Mouse (Mus musculus) liver, embryonic 15.5 days (tissue): Measurements from ENCODE around the gene Fxyd6. TPM values are rescaled to one million over a fixed set of nuclear protein-coding genes. Genes with fewer than 3 reads are reported as not detected.

Experiments
- ATAC-seq: fragments of 200-750 bp; cut with Nextera tagmentation; 2 replicates; pipeline ENCODE4 v1.8.0; 2017; ENCODE audit warnings: moderate number of reproducible peaks, mild to moderate bottlenecking, moderate library complexity; ENCODE audit not compliant: insufficient read depth
- H3K27ac ChIP-seq: fragments of 300-500 bp; sonication (generic); replicated peaks from 2 replicates; pipeline ENCODE4 v1.5.1; 2015; ENCODE audit warnings: mild to moderate bottlenecking, inconsistent platforms
- H3K27me3 ChIP-seq: fragments of 300-500 bp; sonication (generic); 2 replicates; pipeline ENCODE4 v1.6.1; 2015; ENCODE audit warnings: mild to moderate bottlenecking, inconsistent platforms
- H3K36me3 ChIP-seq: fragments of 300-500 bp; sonication (generic); replicated peaks from 2 replicates; pipeline ENCODE4 v1.6.1; 2015; ENCODE audit warnings: moderate library complexity, mild to moderate bottlenecking, inconsistent platforms
- H3K4me1 ChIP-seq: fragments of 300-500 bp; sonication (generic); replicated peaks from 2 replicates; pipeline ENCODE4 v1.6.1; 2015; ENCODE audit warnings: inconsistent platforms
- H3K4me2 ChIP-seq: fragments of 300-500 bp; sonication (generic); 2 replicates; pipeline ENCODE4 v1.6.1; 2015; ENCODE audit warnings: moderate library complexity, mild to moderate bottlenecking, inconsistent platforms
- H3K4me3 ChIP-seq: fragments of 300-500 bp; sonication (generic); replicated peaks from 2 replicates; pipeline ENCODE4 v1.5.1; 2015; ENCODE audit warnings: mild to moderate bottlenecking, inconsistent platforms
- H3K9ac ChIP-seq: fragments of 300-500 bp; sonication (generic); 2 replicates; pipeline ENCODE4 v1.6.1; 2015; ENCODE audit warnings: moderate library complexity, mild to moderate bottlenecking, inconsistent platforms
- H3K9me3 ChIP-seq: fragments of 300-500 bp; sonication (generic); replicated peaks from 2 replicates; pipeline ENCODE4 v1.6.1; 2016; ENCODE audit warnings: inconsistent platforms
- WGBS: fragments of 180-500 bp; shearing (Covaris S2); methylation state at CpG from one replicate; pipeline ENCODE4 v1.1.7; 2015; ENCODE audit warnings: mixed read lengths; ENCODE audit not compliant: insufficient replicate concordance; 5-methylcytosine and 5-hydroxymethylcytosine counted together
- polyA plus RNA-seq: library from polyadenylated mRNA; unstranded; fragments of >200 nt; fragmentation: Nextera tagmentation; extraction: Ambion mirVana; gene quantifications from 2 replicates; pipeline ENCODE4 v1.2.1, GENCODE M21; 2015

Fxyd6 gene
- polyA plus RNA-seq: 1.9 TPM in 2 replicates

DNA sequence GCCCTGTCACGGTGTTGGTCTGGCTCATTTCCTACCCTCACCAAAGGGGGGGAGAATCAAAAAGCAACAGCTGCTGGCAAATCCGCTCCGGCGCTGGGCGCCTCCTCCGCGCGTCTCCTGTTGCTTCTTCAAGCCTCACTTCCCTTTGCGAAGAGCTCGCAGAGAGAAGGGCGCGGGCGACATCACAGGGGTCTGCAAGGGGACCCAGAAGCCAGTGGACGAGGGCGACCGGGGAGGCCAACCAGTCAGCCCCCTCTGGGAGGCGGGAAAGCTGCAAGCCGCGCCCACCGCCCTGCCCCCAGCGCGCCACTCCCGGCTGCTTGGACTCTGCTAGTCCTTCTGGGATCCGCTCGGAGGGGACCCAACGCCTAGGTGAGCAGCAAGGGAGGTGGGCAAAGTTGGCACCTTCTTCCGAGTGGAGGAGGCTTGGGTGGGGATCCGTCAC lies at the start of gene Fxyd6:
Gene Fxyd6 (plus strand): TSS at position 69 of the 445 bp plus-strand sequence.
- Histone ChIP-seq H3K4me3 (peak within 1 kb of the TSS; percentile 30), H3K4me2 (peak within 1 kb of the TSS; percentile 51), H3K27ac (no peak within 1 kb of the TSS), H3K27me3 (peaks cover 58% of the 10 kb centered on the region), H3K36me3 (no peaks in the 10 kb centered on the region), H3K9ac (no peak within 1 kb of the TSS), H3K9me3 (no peaks in the 10 kb centered on the region), H3K4me1 (0 out of 2 replicates have a peak, but pooled peaks cover 5% of the 10 kb centered on the region)
- no peak for ATAC-seq
- 2% methylated on average over 28 of the region's 28 CpGs for WGBS

DNA sequence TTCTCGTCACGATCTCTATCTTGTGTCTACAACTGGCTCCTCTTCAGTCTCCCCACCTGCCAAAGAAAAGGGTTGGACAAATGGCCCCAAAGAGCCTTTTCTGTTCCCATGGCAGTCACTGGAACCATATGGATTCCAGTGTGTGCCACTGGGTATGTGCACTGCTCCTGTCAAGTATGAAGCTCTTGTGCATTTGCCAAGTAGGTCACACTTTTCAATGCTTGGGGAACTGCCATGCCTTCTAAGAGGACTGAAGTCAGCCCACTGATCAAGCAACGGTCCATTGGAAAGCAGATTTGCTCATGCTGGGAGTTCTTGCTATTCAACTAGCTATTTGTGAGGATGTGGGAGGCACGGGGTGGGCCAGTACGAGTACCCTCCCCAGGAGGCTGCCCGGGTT lies 48.5 kb upstream of the Fxyd6 start:
- Histone ChIP-seq H3K4me3 (no peak overlapping the region), H3K27ac (no peak overlapping the region), H3K27me3 (peaks cover 20% of the 10 kb centered on the region), H3K9me3 (no peaks in the 10 kb centered on the region), H3K9ac (no peak overlapping the region), H3K4me2 (no peak overlapping the region), H3K4me1 (no peaks in the 10 kb centered on the region), H3K36me3 (no peaks in the 10 kb centered on the region)
- 67% methylated on average over 6 of the region's 6 CpGs for WGBS
- ATAC-seq: no peak

DNA sequence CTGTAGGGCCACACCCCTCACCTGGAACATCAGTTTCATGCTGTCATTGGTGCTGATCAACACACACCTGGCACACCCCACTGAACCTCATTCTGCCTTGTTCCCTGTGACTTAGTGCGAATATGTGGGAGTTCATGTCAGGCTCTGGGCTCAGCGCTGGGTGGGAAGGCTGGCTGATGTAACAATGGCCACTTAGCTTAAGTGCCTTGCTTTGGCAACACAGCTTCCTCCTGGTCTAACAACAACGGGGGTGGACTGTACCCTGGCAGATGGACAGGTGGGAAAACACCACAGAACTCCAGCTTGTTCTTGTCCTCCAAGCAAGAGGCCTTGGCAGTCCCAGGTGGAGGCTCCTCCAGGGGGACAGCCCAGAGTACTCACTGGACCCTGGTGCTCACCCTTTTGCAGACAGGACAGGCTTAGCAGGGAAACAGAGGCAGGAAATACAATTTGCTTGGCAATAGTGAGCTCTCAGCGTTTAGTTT lies 48.0 kb upstream of the Fxyd6 start:
- Histone ChIP-seq H3K4me1 (no peaks in the 10 kb centered on the region), H3K27ac (no peak overlapping the region), H3K27me3 (peaks cover 16% of the 10 kb centered on the region), H3K4me3 (no peak overlapping the region), H3K4me2 (no peak overlapping the region), H3K36me3 (no peaks in the 10 kb centered on the region), H3K9me3 (no peaks in the 10 kb centered on the region), H3K9ac (no peak overlapping the region)
- 53% methylated on average over 4 of the region's 4 CpGs for WGBS
- no peak for ATAC-seq

DNA sequence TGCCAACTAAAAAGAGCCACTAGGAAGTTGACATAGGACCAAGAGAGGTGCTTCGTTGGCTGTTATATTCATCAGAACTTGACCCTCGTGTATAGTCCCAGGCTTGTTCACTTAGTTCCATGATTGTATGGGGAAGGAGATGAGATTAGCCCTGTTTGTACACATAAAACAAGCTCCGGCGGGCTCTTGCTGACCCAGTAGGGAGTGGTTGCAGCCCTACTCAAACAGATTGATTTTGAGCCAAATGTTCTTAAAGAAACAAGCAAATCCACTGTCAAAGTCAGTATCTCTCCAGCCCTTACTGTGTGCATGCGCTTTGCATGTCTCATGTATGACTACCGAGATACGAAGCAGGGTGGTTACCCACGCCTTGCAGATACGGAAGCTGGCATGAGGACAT lies 43.6 kb upstream of the Fxyd6 start:
- H3K9ac ChIP-seq: no peak overlapping the region
- H3K36me3 ChIP-seq: no peaks in the 10 kb centered on the region
- no peaks in the 10 kb centered on the region for H3K9me3 ChIP-seq
- H3K4me1 ChIP-seq: no peaks in the 10 kb centered on the region
- H3K27me3 ChIP-seq: no peaks in the 10 kb centered on the region
- no peak overlapping the region for H3K27ac ChIP-seq
- WGBS: 70% methylated on average over 9 of the region's 9 CpGs
- no peak overlapping the region for H3K4me2 ChIP-seq
- ATAC-seq: no peak
- no peak overlapping the region for H3K4me3 ChIP-seq

DNA sequence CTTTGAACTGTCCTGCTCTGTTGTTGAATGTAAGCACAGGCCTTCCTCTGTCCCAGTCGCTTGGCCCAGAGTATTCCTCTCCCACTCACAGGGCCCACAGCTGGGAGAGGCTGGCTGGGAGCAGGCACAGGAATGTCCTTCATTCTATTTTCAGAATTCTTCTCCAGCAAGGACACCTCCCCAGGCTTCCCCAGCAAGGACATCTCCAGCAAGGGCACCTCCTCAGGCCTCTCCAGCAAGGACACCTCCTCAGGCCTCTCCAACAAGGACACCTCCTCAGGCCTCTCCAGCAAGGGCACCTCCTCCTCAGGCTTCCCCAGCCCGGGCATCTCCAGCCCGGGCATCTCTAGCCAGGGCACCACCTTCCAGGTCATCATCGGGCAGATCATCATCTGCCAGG lies 41.7 kb upstream of the Fxyd6 start:
- H3K9me3 ChIP-seq: no peaks in the 10 kb centered on the region
- no peaks in the 10 kb centered on the region for H3K27me3 ChIP-seq
- H3K4me1 ChIP-seq: no peaks in the 10 kb centered on the region
- no peaks in the 10 kb centered on the region for H3K36me3 ChIP-seq
- no peak overlapping the region for H3K4me2 ChIP-seq
- no peak for ATAC-seq
- H3K4me3 ChIP-seq: no peak overlapping the region
- no peak overlapping the region for H3K9ac ChIP-seq
- 56% methylated on average over 4 of the region's 4 CpGs for WGBS
- H3K27ac ChIP-seq: no peak overlapping the region

DNA sequence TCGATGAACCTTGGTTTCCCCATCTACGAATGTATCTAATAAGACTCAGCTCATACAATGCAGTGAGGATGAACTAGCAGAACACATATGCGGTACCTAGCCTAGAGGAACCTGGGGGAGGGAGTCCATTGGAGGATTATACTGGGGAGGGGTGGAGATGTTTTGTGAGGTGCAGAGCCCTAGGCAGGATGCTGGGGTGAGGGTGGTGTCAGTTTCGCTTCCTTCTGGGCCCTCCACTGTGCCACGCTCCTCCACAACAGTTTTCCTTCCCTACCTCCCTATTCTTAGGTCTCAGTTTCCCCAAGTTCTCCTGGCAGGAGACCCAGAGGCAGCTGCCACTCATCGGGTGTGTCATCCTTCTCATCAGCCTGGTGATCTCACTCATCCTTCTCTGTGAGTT lies 40.4 kb upstream of the Fxyd6 start:
- no peak overlapping the region for H3K4me3 ChIP-seq
- H3K27ac ChIP-seq: no peak overlapping the region
- no peaks in the 10 kb centered on the region for H3K27me3 ChIP-seq
- no peaks in the 10 kb centered on the region for H3K9me3 ChIP-seq
- no peak overlapping the region for H3K9ac ChIP-seq
- no peaks in the 10 kb centered on the region for H3K4me1 ChIP-seq
- ATAC-seq: no peak
- no peaks in the 10 kb centered on the region for H3K36me3 ChIP-seq
- H3K4me2 ChIP-seq: no peak overlapping the region
- WGBS: 73% methylated on average over 6 of the region's 6 CpGs

DNA sequence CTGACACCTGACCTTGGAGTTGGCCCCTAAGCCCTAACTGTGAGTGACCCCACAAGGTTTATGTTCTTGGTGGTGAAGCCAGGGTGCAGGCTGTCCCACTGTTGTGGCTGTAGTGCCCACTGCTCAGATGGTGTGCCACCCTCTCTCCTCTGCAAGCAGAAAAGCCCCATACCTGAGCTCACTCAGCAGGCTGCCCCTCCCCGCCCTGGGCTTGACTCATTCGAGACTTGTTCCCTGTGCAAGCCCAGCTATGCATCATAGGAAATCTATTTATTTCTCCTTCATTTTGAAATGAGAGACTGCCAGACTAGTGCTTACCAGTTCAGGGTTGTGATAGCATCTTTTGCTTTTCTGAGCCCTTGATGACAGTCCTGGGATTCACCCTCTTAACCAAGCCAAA lies 32.6 kb upstream of the Fxyd6 start:
- WGBS: 48% methylated on average over 2 of the region's 2 CpGs
- no peak for ATAC-seq

DNA sequence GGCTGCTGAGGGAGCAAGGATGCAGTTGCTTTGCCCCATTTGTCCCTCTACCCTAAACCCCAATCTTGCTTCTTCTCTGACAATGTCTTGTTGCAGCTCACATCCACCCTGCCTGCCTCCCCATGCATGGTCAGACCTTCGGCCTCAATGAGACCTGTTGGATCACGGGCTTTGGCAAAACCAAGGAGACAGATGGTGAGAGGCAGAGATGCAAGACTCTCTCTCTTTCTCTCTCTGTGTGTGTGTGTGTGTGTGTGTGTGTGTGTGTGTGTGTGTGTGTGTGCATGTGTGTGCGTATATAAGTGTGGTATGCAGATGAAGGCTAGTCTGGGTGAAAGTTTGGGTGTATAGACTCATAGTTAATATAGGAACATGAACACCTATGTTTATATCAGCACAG lies 26.9 kb upstream of the Fxyd6 start:
- WGBS: 79% methylated on average over 3 of the region's 3 CpGs
- no peak overlapping the region for H3K9ac ChIP-seq
- H3K9me3 ChIP-seq: no peaks in the 10 kb centered on the region
- H3K4me3 ChIP-seq: no peak overlapping the region
- no peak overlapping the region for H3K27ac ChIP-seq
- no peaks in the 10 kb centered on the region for H3K36me3 ChIP-seq
- no peak overlapping the region for H3K4me2 ChIP-seq
- H3K4me1 ChIP-seq: no peaks in the 10 kb centered on the region
- H3K27me3 ChIP-seq: no peaks in the 10 kb centered on the region
- ATAC-seq: no peak

More for the DNA sequence above, 32.6 kb upstream of the Fxyd6 start:
- Histone ChIP-seq H3K9me3 (no peaks in the 10 kb centered on the region), H3K27ac (no peak overlapping the region), H3K9ac (no peak overlapping the region), H3K36me3 (no peaks in the 10 kb centered on the region), H3K4me3 (no peak overlapping the region), H3K4me2 (no peak overlapping the region), H3K27me3 (no peaks in the 10 kb centered on the region), H3K4me1 (no peaks in the 10 kb centered on the region)

DNA sequence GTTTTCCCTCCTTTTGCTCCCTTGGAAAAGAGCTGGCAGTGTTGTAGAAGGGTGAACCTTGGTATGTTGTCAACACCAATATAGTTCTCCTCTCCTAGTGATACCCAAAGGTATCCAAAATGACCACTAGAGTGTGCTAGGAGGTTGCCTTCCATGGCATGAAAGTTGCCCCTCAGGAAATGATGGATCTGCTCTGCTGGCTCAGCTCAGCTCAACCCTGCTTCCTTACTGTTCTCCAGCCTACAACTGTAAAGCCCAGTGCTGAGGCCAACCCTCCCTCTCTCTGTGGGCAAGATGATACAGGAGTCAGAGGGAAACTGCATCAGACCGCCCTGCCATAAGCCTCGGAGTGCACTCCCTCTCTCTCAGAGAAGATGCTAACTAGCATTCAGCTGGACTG lies 24.5 kb upstream of the Fxyd6 start:
- Histone ChIP-seq H3K4me2 (no peak overlapping the region), H3K27ac (no peak overlapping the region), H3K4me3 (no peak overlapping the region), H3K9ac (no peak overlapping the region), H3K36me3 (no peaks in the 10 kb centered on the region), H3K9me3 (no peaks in the 10 kb centered on the region), H3K4me1 (no peaks in the 10 kb centered on the region), H3K27me3 (no peaks in the 10 kb centered on the region)
- ATAC-seq: no peak
- WGBS: 53% methylated on average over 2 of the region's 2 CpGs

DNA sequence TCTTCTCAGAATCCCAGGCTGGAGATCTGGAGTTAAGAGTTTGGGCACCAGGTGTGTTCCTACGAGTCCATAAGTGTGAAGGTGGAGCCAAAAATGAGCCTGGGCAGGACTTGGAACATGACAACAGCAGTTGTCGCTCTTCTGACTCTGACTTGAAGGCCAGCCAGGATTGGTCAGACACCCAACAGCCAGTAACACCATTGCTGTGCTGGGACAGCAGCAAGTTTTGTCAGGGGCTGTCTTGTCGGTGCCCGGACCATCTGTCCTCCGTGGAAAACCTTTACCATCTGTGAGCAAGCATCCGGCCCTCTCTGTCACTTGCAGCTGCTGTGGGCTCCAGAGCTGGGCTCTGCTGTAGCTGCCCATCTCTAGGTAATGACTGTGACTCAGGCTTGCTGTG lies 23.7 kb upstream of the Fxyd6 start:
- Histone ChIP-seq H3K4me1 (no peaks in the 10 kb centered on the region), H3K4me3 (no peak overlapping the region), H3K27ac (no peak overlapping the region), H3K4me2 (no peak overlapping the region), H3K27me3 (no peaks in the 10 kb centered on the region), H3K9me3 (no peaks in the 10 kb centered on the region), H3K9ac (no peak overlapping the region), H3K36me3 (no peaks in the 10 kb centered on the region)
- no peak for ATAC-seq
- WGBS: 58% methylated on average over 6 of the region's 6 CpGs

DNA sequence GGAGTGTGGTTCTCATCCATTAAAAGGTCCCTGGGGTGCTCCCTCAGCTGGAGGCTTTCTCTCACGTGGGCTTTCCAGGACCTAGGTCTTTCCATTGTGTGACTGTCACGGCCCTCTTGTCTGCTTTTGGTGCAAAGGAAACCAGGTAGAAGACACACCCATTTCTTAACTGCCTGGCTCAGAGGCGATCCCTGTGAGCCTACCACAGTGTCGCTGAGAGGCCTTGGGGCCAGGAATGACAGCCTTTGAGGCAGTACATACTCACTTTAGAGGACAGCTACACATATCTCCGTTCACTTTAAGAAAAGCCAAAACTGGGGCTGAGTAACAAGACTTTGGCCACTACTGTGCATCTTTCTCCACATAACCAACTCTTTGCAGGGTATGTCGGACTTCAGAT lies 21.4 kb upstream of the Fxyd6 start:
- no peaks in the 10 kb centered on the region for H3K36me3 ChIP-seq
- H3K27ac ChIP-seq: no peak overlapping the region
- no peak overlapping the region for H3K9ac ChIP-seq
- H3K4me2 ChIP-seq: no peak overlapping the region
- H3K27me3 ChIP-seq: no peaks in the 10 kb centered on the region
- H3K9me3 ChIP-seq: no peaks in the 10 kb centered on the region
- no peak overlapping the region for H3K4me3 ChIP-seq
- H3K4me1 ChIP-seq: no peaks in the 10 kb centered on the region
- 54% methylated on average over 6 of the region's 6 CpGs for WGBS
- ATAC-seq: no peak

DNA sequence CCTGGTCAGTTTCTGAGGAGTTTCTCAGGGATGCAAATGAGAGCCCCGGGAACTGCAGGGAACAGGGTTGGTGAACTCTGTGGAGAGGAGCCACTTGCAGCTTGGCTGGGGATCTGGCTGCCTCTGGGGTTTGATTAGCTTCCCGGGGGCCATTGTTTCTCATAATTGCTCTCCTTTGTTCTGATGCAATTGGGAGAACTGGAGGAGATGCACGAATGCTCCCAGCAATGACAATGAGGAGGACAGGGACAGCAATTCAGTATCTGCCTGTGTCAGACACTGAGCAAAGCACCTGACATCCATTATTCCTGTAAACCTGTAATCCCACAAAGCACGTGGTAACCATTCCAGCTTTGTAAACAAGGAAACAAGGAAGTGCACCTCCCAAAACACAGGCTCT lies 20.8 kb upstream of the Fxyd6 start:
- Histone ChIP-seq H3K4me1 (no peaks in the 10 kb centered on the region), H3K9ac (no peak overlapping the region), H3K27me3 (no peaks in the 10 kb centered on the region), H3K4me2 (no peak overlapping the region), H3K9me3 (no peaks in the 10 kb centered on the region), H3K36me3 (no peaks in the 10 kb centered on the region), H3K27ac (no peak overlapping the region), H3K4me3 (no peak overlapping the region)
- 34% methylated on average over 4 of the region's 4 CpGs for WGBS
- ATAC-seq: no peak
